Mouse (Mus musculus) erythroid progenitor cell, adult 5-6 weeks (primary cell): Measurements from ENCODE around the gene Olfr698. TPM values are rescaled to one million over a fixed set of nuclear protein-coding genes. Genes with fewer than 3 reads are reported as not detected.
"Not testable (repeated sequence)": the region's sequence is repeated elsewhere in the genome, so short reads cannot be mapped to it uniquely, and the experiment has no call there.

ENCODE experiments used
- ATAC-seq: replicated peaks from 2 replicates; pipeline ENCODE4 v1.8.0; 2016; ENCODE audit warnings: moderate number of reproducible peaks, mild to moderate bottlenecking, moderate TSS enrichment, inconsistent platforms; ENCODE audit not compliant: poor library complexity, low FRiP score, severe bottlenecking
- total RNA-seq, 2 experiments: library from RNA; stranded (forward) in 1 of 2; stranded (reverse) in 1 of 2; fragments of 150-400 nt in 1 of 2; fragments of 186-747, 209-891 nt in 1 of 2; gene quantifications; 2 replicates each; pipeline versions ENCODE4 v1.2.3 to v1.2.4; 2015 to 2017; ENCODE audit warnings: low replicate concordance in 2 of 2

Gene Olfr698
- not detected in 2 replicates for total RNA-seq (2015; ENCODE audit: low replicate concordance)
- total RNA-seq (2017; ENCODE audit: low replicate concordance) = not detected in 2 replicates

- ATAC-seq = no peak
These were observed at the start of gene Olfr698 for GRCm38 (mm10) chr7:106755297-106755696. Gene Olfr698, minus strand, starts transcription at chr7:106755397.

- ATAC-seq = no peak
These were observed 37.9 kb upstream of the Olfr698 start, which contains the start of gene Olfr699 for GRCm38 (mm10) chr7:106793098-106793497. Gene Olfr699, minus strand, starts transcription at chr7:106793198.

GRCm38 (mm10) chr7:106788330-106788729 lies 33.1 kb upstream of the Olfr698 start:
- ATAC-seq = no peak

GRCm38 (mm10) chr7:106761008-106761407 lies 5.8 kb upstream of the Olfr698 start:
- not testable (repeated sequence) for ATAC-seq

GRCm38 (mm10) chr7:106758800-106759199 lies 3.6 kb upstream of the Olfr698 start:
- no peak for ATAC-seq

DNA sequence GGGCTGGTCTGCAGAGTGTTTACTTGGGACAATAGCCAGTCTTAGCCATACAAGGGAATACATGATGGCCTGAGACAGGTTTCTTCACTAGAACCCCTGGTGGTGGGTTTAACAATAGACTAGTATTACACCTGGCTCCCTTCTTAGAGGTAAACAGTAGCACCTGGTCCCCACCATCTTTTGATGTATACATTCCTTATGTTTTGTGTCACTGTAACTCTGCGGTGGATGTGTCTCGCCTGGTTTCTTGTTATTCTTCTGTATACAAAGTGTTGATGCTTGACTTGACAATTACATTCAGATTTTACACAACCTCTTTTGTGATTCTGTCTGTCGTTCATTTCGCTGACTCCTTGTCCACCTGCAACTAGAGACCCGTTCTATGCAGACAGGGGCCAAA lies 9.4 kb downstream of the Olfr698 start:
- ATAC-seq = no peak

- ATAC-seq = no peak
These were observed 12.9 kb downstream of the Olfr698 start, which contains the start of gene Olfr697 for GRCm38 (mm10) chr7:106742343-106742742. Gene Olfr697, minus strand, starts transcription at chr7:106742443.

DNA sequence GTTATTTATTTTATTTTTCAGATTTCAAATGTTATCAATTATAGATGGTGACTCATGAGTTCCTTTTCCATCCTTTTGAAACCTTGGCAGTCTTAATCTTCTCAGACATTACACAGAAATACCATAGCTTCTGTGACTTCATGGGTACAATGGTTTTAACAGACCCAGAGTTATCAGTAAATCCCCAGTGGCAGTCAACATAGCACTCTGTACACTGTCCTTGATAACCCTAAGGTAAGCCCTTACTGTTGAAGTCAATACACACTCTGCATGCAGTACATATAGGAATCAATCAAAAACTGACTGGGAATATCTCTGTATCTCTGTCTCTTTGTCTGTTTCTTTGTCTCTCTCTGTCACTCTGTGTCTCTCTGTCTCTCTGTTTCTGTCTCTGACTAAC lies 18.2 kb downstream of the Olfr698 start:
- no peak for ATAC-seq

GRCm38 (mm10) chr7:106733717-106734116 lies 21.5 kb downstream of the Olfr698 start:
- no peak for ATAC-seq

DNA sequence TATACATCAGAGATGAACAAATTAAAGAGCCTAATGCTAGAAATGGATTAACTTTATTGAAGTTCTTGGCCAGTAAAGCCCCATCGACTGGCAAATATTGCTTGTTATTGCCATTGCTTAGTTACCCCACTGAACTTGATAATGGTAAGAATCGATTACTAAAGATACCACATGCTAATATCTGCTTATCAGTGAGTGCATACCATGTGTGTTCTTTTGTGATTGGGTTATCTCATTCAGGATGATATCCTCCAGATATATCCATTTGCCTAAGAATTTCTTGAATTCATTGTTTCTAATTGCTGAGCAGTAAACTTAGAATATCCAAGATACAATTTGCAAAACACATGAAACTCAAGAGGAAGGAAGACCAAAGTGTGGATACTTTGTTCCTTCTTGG lies 29.5 kb downstream of the Olfr698 start:
- not testable (repeated sequence) for ATAC-seq

GRCm38 (mm10) chr7:106716296-106716695 lies 38.9 kb downstream of the Olfr698 start, which contains the start of gene Olfr695:
Gene Olfr695, minus strand, starts transcription at chr7:106716396.
- no peak for ATAC-seq

DNA sequence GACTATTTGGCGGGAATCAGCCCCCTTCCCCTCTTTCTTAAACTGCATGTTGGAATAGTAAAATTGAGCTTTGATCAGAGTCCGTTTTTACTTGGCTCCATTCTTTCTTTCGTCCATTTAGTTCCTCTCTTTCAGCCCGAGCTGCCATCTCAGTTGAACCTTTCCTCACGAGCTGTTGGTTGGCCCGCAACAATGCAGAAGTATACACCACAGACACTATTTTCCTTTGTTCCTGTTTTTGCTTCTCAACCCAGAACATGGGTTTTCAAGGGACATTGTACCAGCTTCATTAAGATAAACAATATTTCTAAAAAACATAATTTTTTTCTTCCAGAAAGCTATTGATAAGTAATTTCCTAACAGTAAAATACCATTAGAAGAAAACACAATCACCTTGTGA lies 43.7 kb downstream of the Olfr698 start:
- ATAC-seq = no peak

DNA sequence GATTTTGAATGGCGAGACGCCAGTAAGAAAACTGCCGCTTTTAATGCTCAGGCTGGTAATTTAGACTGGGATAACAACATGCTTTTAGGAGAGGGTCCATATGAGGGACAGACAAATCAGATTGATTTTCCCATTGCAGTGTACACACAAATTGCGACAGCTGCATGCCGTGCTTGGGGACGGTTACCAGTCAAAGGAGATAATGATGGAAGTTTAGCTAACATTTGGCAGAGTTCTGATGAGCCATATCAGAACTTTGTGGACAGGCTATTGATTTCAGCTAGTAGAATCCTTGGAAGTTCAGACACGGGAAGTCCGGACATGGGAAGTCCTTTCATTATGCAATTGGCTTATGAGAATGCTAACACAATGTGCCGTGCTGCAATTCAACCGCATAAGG lies 47.5 kb downstream of the Olfr698 start:
- not testable (repeated sequence) for ATAC-seq

Other genes with a start within 250 kb of the Olfr698 start
- not detected in 2 replicates for gene Olfr693, start 74.8 kb downstream of the Olfr698 start, total RNA-seq (2015; ENCODE audit: low replicate concordance)
- gene Olfr693, start 74.8 kb downstream of the Olfr698 start, total RNA-seq (2017; ENCODE audit: low replicate concordance) = not detected in 2 replicates
- not detected in 2 replicates for gene Olfr694, start 63.6 kb downstream of the Olfr698 start, total RNA-seq (2015; ENCODE audit: low replicate concordance)
- gene Olfr694, start 63.6 kb downstream of the Olfr698 start, total RNA-seq (2017; ENCODE audit: low replicate concordance) = not detected in 2 replicates
- not detected in 2 replicates for gene Olfr695, start 39.0 kb downstream of the Olfr698 start, total RNA-seq (2015; ENCODE audit: low replicate concordance)
- not detected in 2 replicates for gene Olfr695, start 39.0 kb downstream of the Olfr698 start, total RNA-seq (2017; ENCODE audit: low replicate concordance)
- not detected in 2 replicates for gene Olfr697, start 13.0 kb downstream of the Olfr698 start, total RNA-seq (2015; ENCODE audit: low replicate concordance)
- not detected in 2 replicates for gene Olfr697, start 13.0 kb downstream of the Olfr698 start, total RNA-seq (2017; ENCODE audit: low replicate concordance)
- 0.84 TPM in 1 of 2 replicates, not detected in the other for gene Olfr699, start 37.8 kb upstream of the Olfr698 start, total RNA-seq (2015; ENCODE audit: low replicate concordance)
- not detected in 2 replicates for gene Olfr699, start 37.8 kb upstream of the Olfr698 start, total RNA-seq (2017; ENCODE audit: low replicate concordance)
- not detected in 2 replicates for gene Olfr700, start 53.4 kb upstream of the Olfr698 start, total RNA-seq (2015; ENCODE audit: low replicate concordance)
- gene Olfr700, start 53.4 kb upstream of the Olfr698 start, total RNA-seq (2017; ENCODE audit: low replicate concordance) = not detected in 2 replicates
- gene Olfr701, start 58.7 kb upstream of the Olfr698 start, total RNA-seq (2015; ENCODE audit: low replicate concordance) = not detected in 2 replicates
- gene Olfr701, start 58.7 kb upstream of the Olfr698 start, total RNA-seq (2017; ENCODE audit: low replicate concordance) = not detected in 2 replicates
- not detected in 2 replicates for gene Olfr702, start 78.5 kb upstream of the Olfr698 start, total RNA-seq (2015; ENCODE audit: low replicate concordance)
- not detected in 2 replicates for gene Olfr702, start 78.5 kb upstream of the Olfr698 start, total RNA-seq (2017; ENCODE audit: low replicate concordance)
- not detected in 2 replicates for gene Olfr703, start 88.0 kb upstream of the Olfr698 start, total RNA-seq (2015; ENCODE audit: low replicate concordance)
- gene Olfr703, start 88.0 kb upstream of the Olfr698 start, total RNA-seq (2017; ENCODE audit: low replicate concordance) = not detected in 2 replicates
- not detected in 2 replicates for gene Olfr704, start 107.8 kb upstream of the Olfr698 start, total RNA-seq (2015; ENCODE audit: low replicate concordance)
- not detected in 2 replicates for gene Olfr704, start 107.8 kb upstream of the Olfr698 start, total RNA-seq (2017; ENCODE audit: low replicate concordance)
- gene Olfr705, start 121.5 kb upstream of the Olfr698 start, total RNA-seq (2015; ENCODE audit: low replicate concordance) = not detected in 2 replicates
- not detected in 2 replicates for gene Olfr705, start 121.5 kb upstream of the Olfr698 start, total RNA-seq (2017; ENCODE audit: low replicate concordance)
- gene Olfr706, start 132.8 kb upstream of the Olfr698 start, total RNA-seq (2015; ENCODE audit: low replicate concordance) = not detected in 2 replicates
- not detected in 2 replicates for gene Olfr706, start 132.8 kb upstream of the Olfr698 start, total RNA-seq (2017; ENCODE audit: low replicate concordance)
- not detected in 2 replicates for gene Olfr707, start 145.8 kb upstream of the Olfr698 start, total RNA-seq (2015; ENCODE audit: low replicate concordance)
- not detected in 2 replicates for gene Olfr707, start 145.8 kb upstream of the Olfr698 start, total RNA-seq (2017; ENCODE audit: low replicate concordance)
- gene Olfr1532-ps1, start 152.6 kb upstream of the Olfr698 start, total RNA-seq (2015; ENCODE audit: low replicate concordance) = not detected in 2 replicates
- not detected in 2 replicates for gene Olfr1532-ps1, start 152.6 kb upstream of the Olfr698 start, total RNA-seq (2017; ENCODE audit: low replicate concordance)
- gene Olfr709-ps1, start 176.8 kb upstream of the Olfr698 start, total RNA-seq (2015; ENCODE audit: low replicate concordance) = not detected in 2 replicates
- gene Olfr709-ps1, start 176.8 kb upstream of the Olfr698 start, total RNA-seq (2017; ENCODE audit: low replicate concordance) = not detected in 2 replicates
- gene Olfr710, start 192.9 kb upstream of the Olfr698 start, total RNA-seq (2015; ENCODE audit: low replicate concordance) = not detected in 2 replicates
- not detected in 2 replicates for gene Olfr710, start 192.9 kb upstream of the Olfr698 start, total RNA-seq (2017; ENCODE audit: low replicate concordance)
- gene Olfr6, start 208.5 kb upstream of the Olfr698 start, total RNA-seq (2015; ENCODE audit: low replicate concordance) = not detected in 2 replicates
- not detected in 2 replicates for gene Olfr6, start 208.5 kb upstream of the Olfr698 start, total RNA-seq (2017; ENCODE audit: low replicate concordance)
- not detected in 2 replicates for gene Olfr711, start 220.1 kb upstream of the Olfr698 start, total RNA-seq (2015; ENCODE audit: low replicate concordance)
- 0.38 TPM in 1 of 2 replicates, not detected in the other for gene Olfr711, start 220.1 kb upstream of the Olfr698 start, total RNA-seq (2017; ENCODE audit: low replicate concordance)